Mouse (Mus musculus): ENCODE measurements around the gene Dgkz. TPM values are rescaled to one million over a fixed set of nuclear protein-coding genes. Genes with fewer than 3 reads are reported as not detected.

The Dgkz gene
- 220 and 261 TPM in 2 replicates for polyA plus RNA-seq (2012; rRNA removed)

GRCm38 (mm10) chr2:91975581-91976541, at the start of gene Dgkz:
Dgkz (minus strand) TSS chr2:91975864.

GRCm38 (mm10) chr2:92024274-92024672, 48.6 kb upstream of the Dgkz start, which contains the start of gene Creb3l1:
Creb3l1 (minus strand) TSS chr2:92024502.

GRCm38 (mm10) chr2:91945483-91945882, 30.2 kb downstream of the Dgkz start, which contains the start of gene Gm9821:
Gm9821 (plus strand) TSS chr2:91945703.

GRCm38 (mm10) chr2:91932160-91932711, 43.4 kb downstream of the Dgkz start, which contains the start of gene Mdk:
Mdk (minus strand) TSS chr2:91932297.

GRCm38 (mm10) chr2:91926949-91927348, 48.7 kb downstream of the Dgkz start, which contains the start of gene Chrm4:
Chrm4 (plus strand) TSS chr2:91927249.

Other genes starting within 250 kb of the Dgkz start
- gene Ambra1, start 245.7 kb downstream of the Dgkz start, polyA plus RNA-seq (2012; rRNA removed) = 26.1 and 29.7 TPM in 2 replicates
- 13.1 and 14.6 TPM in 2 replicates for gene Chrm4, start 48.6 kb downstream of the Dgkz start, polyA plus RNA-seq (2012; rRNA removed)
- gene Mdk, start 43.6 kb downstream of the Dgkz start, polyA plus RNA-seq (2012; rRNA removed) = 94.6 and 120 TPM in 2 replicates
- not detected in 2 replicates for gene Gm9821, start 30.2 kb downstream of the Dgkz start, polyA plus RNA-seq (2012; rRNA removed)
- gene Creb3l1, start 48.6 kb upstream of the Dgkz start, polyA plus RNA-seq (2012; rRNA removed) = 16.2 and 22.1 TPM in 2 replicates
- gene Phf21a, start 117.3 kb upstream of the Dgkz start, polyA plus RNA-seq (2012; rRNA removed) = 75.5 and 120 TPM in 2 replicates